ENCODE assay signal across 12 mouse cellular contexts in the genomic region with DNA sequence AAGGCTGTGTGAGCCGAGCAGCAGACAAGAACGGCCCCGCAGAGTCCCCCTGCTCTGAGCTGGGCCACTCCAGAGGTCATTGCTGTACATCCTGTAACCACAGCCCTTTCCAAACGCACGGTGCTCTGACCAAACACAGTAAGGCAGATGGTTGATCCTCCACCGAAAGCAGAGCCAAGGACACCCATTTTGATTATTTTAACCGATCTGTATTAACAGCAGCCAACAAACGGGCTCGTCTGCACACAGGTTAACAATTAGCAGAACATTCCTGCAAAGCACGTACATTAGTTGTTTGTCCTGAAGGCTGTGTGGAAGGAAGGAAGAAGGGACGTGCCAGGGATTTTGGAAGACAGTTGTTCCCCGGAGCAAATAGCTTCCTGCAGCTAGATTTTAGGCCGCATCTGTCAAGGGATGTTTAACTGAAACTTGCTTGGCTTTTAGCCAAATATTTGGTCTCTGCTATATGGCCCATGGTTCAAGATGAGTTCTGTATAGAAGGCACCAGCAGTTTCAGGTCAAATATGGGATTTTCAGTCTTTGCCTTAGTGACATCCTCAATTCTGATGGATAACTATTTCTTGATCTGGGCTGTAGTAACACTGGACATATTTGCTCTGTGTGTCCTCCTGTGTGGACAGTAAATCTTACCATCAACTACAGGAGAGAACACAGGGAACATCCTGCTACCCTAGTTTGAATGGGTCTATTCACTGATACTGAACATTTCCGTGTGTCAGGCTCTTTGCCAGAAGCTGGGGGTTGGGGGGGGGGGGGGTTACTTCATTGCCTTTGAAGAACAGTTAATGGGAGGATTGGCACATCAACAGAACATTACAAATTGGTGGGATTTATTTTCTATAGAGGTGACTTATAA.
A peak's percentile ranks its signal among the peaks of the same experiment; 100 is the strongest.
DNase-seq lines count a peak whose midpoint lies in the region; ATAC-seq and TF ChIP-seq lines count a peak whose summit lies in the region.
"Had no signal": no experiment of that assay in that cellular context is flagged by ENCODE, and none has a peak within 500 bp of the region (broad histone marks: within the 10 kb centered on the region; RNA-seq: fewer than 3 reads in every experiment).

No protein-coding gene starts in this region.

- H3K9ac ChIP-seq in hindbrain, embryonic 14.5 days = no peak overlapping the region
- H3K9ac ChIP-seq in hindbrain, embryonic 11.5 days (ENCODE audit: low read depth, low read length) = no peak overlapping the region
- H3K9ac ChIP-seq: embryonic facial prominence, embryonic 13.5 days; liver, embryonic 15.5 days had no signal

- H3K4me2 ChIP-seq in hindbrain, embryonic 14.5 days (replicated peaks) = no peak overlapping the region; the same call in 1 of the 2 replicates
- no peak overlapping the region for H3K4me2 ChIP-seq in hindbrain, embryonic 11.5 days (replicated peaks; ENCODE audit: low read depth, low read length)
- H3K4me2 ChIP-seq: embryonic facial prominence, embryonic 13.5 days; liver, embryonic 15.5 days had no signal

- ATAC-seq in hindbrain, embryonic 14.5 days (ENCODE audit: low FRiP score) = peak; percentile 8; the same call in 1 of the 2 replicates
- ATAC-seq in hindbrain, embryonic 11.5 days (ENCODE audit: low FRiP score) = no peak
- ATAC-seq in activated CD4-positive, CD25-positive, alpha-beta regulatory T cell, adult 4 months = no peak

- peaks cover 10% of the 10 kb centered on the region; the same call in 1 of the 2 replicates for H3K4me1 ChIP-seq in hindbrain, embryonic 14.5 days (replicated peaks; ENCODE audit: control insufficient read depth, insufficient read depth, low read length)
- no peaks in the 10 kb centered on the region for H3K4me1 ChIP-seq in hindbrain, embryonic 11.5 days (replicated peaks; ENCODE audit: control insufficient read depth, insufficient read depth, low read length)
- H3K4me1 ChIP-seq: liver, embryonic 15.5 days had no signal

- H3K4me3 ChIP-seq in hindbrain, embryonic 14.5 days (replicated peaks; ENCODE audit: low read length) = no peak overlapping the region
- H3K4me3 ChIP-seq in hindbrain, embryonic 11.5 days (ENCODE audit: low read depth, low read length) = no peak overlapping the region
- H3K4me3 ChIP-seq: embryonic facial prominence, embryonic 13.5 days; liver, embryonic 15.5 days had no signal

- TF ChIP-seq POLR2A in brain, embryonic 14.5 days (IDR thresholded peaks at IDR 0.05; ENCODE audit: borderline replicate concordance, extremely low read depth, insufficient read depth, insufficient read length, poor library complexity, severe bottlenecking) = no peak

- peak; percentile 28 for DNase-seq in cerebellum, adult 11 months
- DNase-seq in cerebellum, adult 11-12 months = no peak
- DNase-seq in hindbrain, embryonic 14.5 days (ENCODE audit: low spot score) = peak; percentile 40
- DNase-seq in hindbrain, embryonic 11.5 days (ENCODE audit: low spot score) = no peak
- DNase-seq in brain, embryonic 14.5 days (ENCODE audit: low read depth) = peak; percentile 66
- peak; percentile 33 for DNase-seq in kidney, postnatal 14 days
- DNase-seq in frontal cortex, postnatal 10 days (ENCODE audit: low spot score in 2 of 2) = no peak
- DNase-seq: adrenal gland, postnatal 36 days; gastrocnemius, postnatal 14 days had no signal

- WGBS in hindbrain, embryonic 14.5 days = 52% methylated on average over 14 of the region's 14 CpGs
- 75% methylated on average over 14 of the region's 14 CpGs for WGBS in hindbrain, embryonic 11.5 days

- peak overlapping the region; percentile 32; the same call in 1 of the 2 replicates for H3K27ac ChIP-seq in hindbrain, embryonic 14.5 days
- no peak overlapping the region for H3K27ac ChIP-seq in hindbrain, embryonic 11.5 days (ENCODE audit: low read depth, low read length)
- H3K27ac ChIP-seq: embryonic facial prominence, embryonic 13.5 days; liver, embryonic 15.5 days had no signal

- TF ChIP-seq CTCF in brain, embryonic 14.5 days (IDR thresholded peaks at IDR 0.05; ENCODE audit: borderline replicate concordance, extremely low read depth, insufficient read depth, insufficient read length) = no peak

- no peaks in the 10 kb centered on the region for H3K9me3 ChIP-seq in hindbrain, embryonic 14.5 days (ENCODE audit: control insufficient read depth, low read length)
- no peaks in the 10 kb centered on the region for H3K9me3 ChIP-seq in hindbrain, embryonic 11.5 days (ENCODE audit: control insufficient read depth, low read length)
- H3K9me3 ChIP-seq: embryonic facial prominence, embryonic 13.5 days; liver, embryonic 15.5 days had no signal

- H3K36me3 ChIP-seq in hindbrain, embryonic 14.5 days (replicated peaks; ENCODE audit: control insufficient read depth, insufficient read depth) = no peaks in the 10 kb centered on the region
- H3K36me3 ChIP-seq in hindbrain, embryonic 11.5 days (ENCODE audit: control insufficient read depth, insufficient read depth, low read length) = no peaks in the 10 kb centered on the region
- H3K36me3 ChIP-seq: embryonic facial prominence, embryonic 13.5 days; liver, embryonic 15.5 days had no signal

- no peaks in the 10 kb centered on the region for H3K27me3 ChIP-seq in hindbrain, embryonic 14.5 days (ENCODE audit: control insufficient read depth, insufficient read depth, low read length)
- H3K27me3 ChIP-seq in hindbrain, embryonic 11.5 days (ENCODE audit: control insufficient read depth, insufficient read depth, low read length) = no peaks in the 10 kb centered on the region
- H3K27me3 ChIP-seq: embryonic facial prominence, embryonic 13.5 days; liver, embryonic 15.5 days had no signal

Comparison
In these comparisons a context has a peak if more than half of its experiments do, and no peak if none do; other contexts are left out.
1. DNase-seq: peak in cerebellum, adult 11 months (single experiment), hindbrain, embryonic 14.5 days (single experiment), brain, embryonic 14.5 days (single experiment) and kidney, postnatal 14 days (single experiment); none in cerebellum, adult 11-12 months (single experiment), hindbrain, embryonic 11.5 days (single experiment) and frontal cortex, postnatal 10 days (0 of 2).